Mouse (Mus musculus) midbrain, embryonic 11.5 days (tissue): ENCODE measurements around the gene Rilpl1. TPM values are rescaled to one million over a fixed set of nuclear protein-coding genes. Genes with fewer than 3 reads are reported as not detected.

ENCODE experiments used
- ATAC-seq: fragments of 200-750 bp; cut with Nextera tagmentation; 2 replicates; pipeline ENCODE4 v1.8.0; 2017; ENCODE audit warnings: moderate TSS enrichment, moderate library complexity; ENCODE audit not compliant: low FRiP score
- DNase-seq: peaks from one replicate; pipeline ENCODE4 v3.0.0; 2015; ENCODE audit warnings: low spot score; ENCODE audit errors: missing footprints
- H3K27ac ChIP-seq: fragments of 300-500 bp; sonication (generic); 2 replicates; pipeline ENCODE4 v1.5.1; 2014; ENCODE audit warnings: low read depth, low read length
- H3K27me3 ChIP-seq: fragments of 300-500 bp; sonication (generic); 2 replicates; pipeline ENCODE4 v1.6.1; 2014; ENCODE audit warnings: mild to moderate bottlenecking, low read length, moderate library complexity, mixed read lengths; ENCODE audit not compliant: control insufficient read depth, insufficient read depth
- H3K36me3 ChIP-seq: fragments of 300-500 bp; sonication (generic); 2 replicates; pipeline ENCODE4 v1.6.1; 2014; ENCODE audit warnings: mild to moderate bottlenecking, low read length, moderate library complexity, mixed read lengths; ENCODE audit not compliant: control insufficient read depth, insufficient read depth
- H3K4me1 ChIP-seq: fragments of 300-500 bp; sonication (generic); 2 replicates; pipeline ENCODE4 v1.6.1; 2014; ENCODE audit warnings: low read length; ENCODE audit not compliant: control insufficient read depth, insufficient read depth
- H3K4me2 ChIP-seq: fragments of 300-500 bp; sonication (generic); 2 replicates; pipeline ENCODE4 v1.6.1; 2014; ENCODE audit warnings: mild to moderate bottlenecking, moderate library complexity
- H3K4me3 ChIP-seq: fragments of 300-500 bp; sonication (generic); 2 replicates; pipeline ENCODE4 v1.5.1; 2014; ENCODE audit warnings: low read depth, low read length
- H3K9ac ChIP-seq: fragments of 300-500 bp; sonication (generic); 2 replicates; pipeline ENCODE4 v1.6.1; 2014; ENCODE audit warnings: low read length
- H3K9me3 ChIP-seq: fragments of 300-500 bp; sonication (generic); 2 replicates; pipeline ENCODE4 v1.6.1; 2016; ENCODE audit warnings: low read length; ENCODE audit not compliant: control insufficient read depth
- whole genome bisulfite sequencing: fragments of 180-500 bp; shearing (Covaris S2); extraction: QIAGEN DNeasy Blood & Tissue Kit; methylation state at CpG from one replicate; pipeline ENCODE4 v1.1.7; 2014; 5-methylcytosine and 5-hydroxymethylcytosine counted together
- polyA plus RNA-seq: library from polyadenylated mRNA; unstranded; fragments of >200 nt; fragmentation: Nextera tagmentation; extraction: Ambion mirVana; gene quantifications from 2 replicates; pipeline ENCODE4 v1.2.1, GENCODE M21; 2014

Rilpl1 gene
- polyA plus RNA-seq, 1 experiment from 2014 or later = 21.7 TPM

DNA sequence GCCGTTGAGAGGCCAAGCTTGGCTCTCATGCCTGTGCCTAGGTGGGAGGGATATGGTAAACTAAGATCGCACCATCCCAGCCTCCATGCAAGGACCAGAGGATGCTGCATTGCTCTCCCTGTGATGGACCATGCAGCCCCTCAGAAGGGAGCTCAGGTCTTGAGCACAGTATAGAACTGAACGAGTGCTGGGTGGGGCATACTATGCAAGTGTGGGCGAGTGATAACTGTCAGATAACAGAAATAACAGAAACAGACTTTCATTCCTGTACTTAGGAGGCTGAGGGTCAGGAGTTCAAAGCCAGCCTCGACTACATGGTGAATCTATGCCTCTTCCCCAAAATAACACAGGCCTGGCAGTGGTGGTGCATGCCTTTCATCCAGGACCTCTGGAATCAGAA lies 3.8 kb upstream of the Rilpl1 start:
- Histone ChIP-seq H3K27ac (no peak overlapping the region), H3K27me3 (no peaks in the 10 kb centered on the region), H3K4me3 (no peak overlapping the region), H3K9me3 (no peaks in the 10 kb centered on the region), H3K4me2 (no peak overlapping the region), H3K4me1 (peaks cover 12% of the 10 kb centered on the region), H3K36me3 (no peaks in the 10 kb centered on the region), H3K9ac (no peak overlapping the region)
- 73% methylated on average over 5 of the region's 5 CpGs for WGBS
- no peak for DNase-seq
- no peak for ATAC-seq

- Histone ChIP-seq H3K4me3 (no peak overlapping the region), H3K27ac (no peak overlapping the region), H3K9me3 (no peaks in the 10 kb centered on the region), H3K9ac (no peak overlapping the region), H3K36me3 (no peaks in the 10 kb centered on the region), H3K27me3 (no peaks in the 10 kb centered on the region), H3K4me2 (no peak overlapping the region), H3K4me1 (peaks cover 30% of the 10 kb centered on the region)
- DNase-seq = no peak
- no peak for ATAC-seq
- 37% methylated on average over 7 of the region's 7 CpGs for WGBS
Observed at GRCm38 (mm10) chr5:124532451-124532850, 1.3 kb upstream of the Rilpl1 start.

DNA sequence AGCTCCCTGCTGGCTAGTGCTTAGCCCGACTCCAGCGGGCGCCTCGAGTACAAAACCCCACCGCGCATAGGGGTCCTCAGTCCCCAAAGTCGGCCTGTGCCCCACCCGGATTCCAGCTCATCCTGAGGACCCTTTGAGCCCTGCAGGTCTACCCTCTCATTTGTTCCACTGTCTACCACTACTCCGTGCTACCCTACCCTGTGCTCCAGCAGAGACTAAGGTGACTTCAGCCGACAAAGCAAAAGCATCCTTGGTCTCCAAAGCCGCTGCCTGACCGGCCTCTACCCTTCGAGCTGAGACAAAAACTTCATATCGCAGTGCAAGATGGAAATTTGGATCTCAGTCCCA lies 366 bp upstream of the Rilpl1 start:
- H3K9me3 ChIP-seq = no peaks in the 10 kb centered on the region
- H3K27me3 ChIP-seq = no peaks in the 10 kb centered on the region
- H3K27ac ChIP-seq = peak overlapping the region; percentile 57
- H3K4me1 ChIP-seq = peaks cover 27% of the 10 kb centered on the region
- ATAC-seq (no peak; the same call in 1 of the 2 replicates), DNase-seq (no peak)
- peak overlapping the region; percentile 61 for H3K4me2 ChIP-seq
- peak overlapping the region; percentile 74 for H3K9ac ChIP-seq
- no peaks in the 10 kb centered on the region for H3K36me3 ChIP-seq
- peak overlapping the region; percentile 71 for H3K4me3 ChIP-seq
- 11% methylated on average over 14 of the region's 14 CpGs for WGBS

DNA sequence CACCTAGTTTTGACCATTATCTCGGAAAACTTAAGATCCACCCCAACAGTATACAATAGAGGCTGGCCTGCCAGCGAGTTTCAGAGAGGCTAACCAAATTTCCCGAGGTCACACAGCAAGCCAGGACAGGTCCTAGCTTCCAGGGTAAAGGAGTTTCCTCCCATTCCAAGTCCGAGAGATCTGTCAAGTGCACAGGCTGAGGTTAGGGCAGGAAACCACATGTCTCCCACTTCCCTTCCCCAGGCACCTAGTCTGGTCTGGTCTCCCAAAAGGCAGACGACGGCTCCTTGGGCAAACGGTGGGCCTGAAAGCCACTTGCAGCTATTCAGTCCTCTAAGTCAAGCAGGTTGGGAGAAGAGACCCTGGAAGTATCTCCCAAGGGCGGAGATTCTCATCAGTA lies 1.5 kb downstream of the Rilpl1 start:
- whole genome bisulfite sequencing = 66% methylated on average over 8 of the region's 8 CpGs
- Histone ChIP-seq H3K4me3 (peak overlapping the region; percentile 71; the same call in 1 of the 2 replicates), H3K36me3 (no peaks in the 10 kb centered on the region), H3K9ac (peak overlapping the region; percentile 74), H3K27me3 (no peaks in the 10 kb centered on the region), H3K4me2 (peak overlapping the region; percentile 61), H3K27ac (no peak overlapping the region), H3K9me3 (no peaks in the 10 kb centered on the region), H3K4me1 (peaks cover 26% of the 10 kb centered on the region)
- ATAC-seq = no peak
- no peak for DNase-seq

DNA sequence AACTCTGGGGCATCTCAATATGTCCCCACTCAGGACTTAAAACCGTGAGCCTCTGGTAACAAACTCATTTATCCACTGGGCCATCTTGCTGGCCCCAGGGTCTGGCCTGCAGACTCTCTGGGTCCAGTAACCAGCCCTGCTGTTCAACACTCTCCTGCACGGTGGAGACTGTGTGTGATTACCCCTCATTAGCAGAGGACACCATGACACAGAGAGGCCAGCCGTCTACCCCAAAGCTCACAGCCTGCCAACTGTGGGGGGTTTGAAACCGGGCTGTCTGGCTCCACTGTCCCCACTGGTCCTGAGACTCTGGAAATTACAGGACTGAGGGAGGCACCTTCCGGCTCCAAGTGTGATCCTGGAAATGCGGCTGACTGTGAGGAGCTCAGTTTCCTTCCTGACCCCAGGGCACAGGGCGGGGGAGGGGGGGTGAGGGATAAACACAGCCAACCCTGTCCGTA lies 2.0 kb downstream of the Rilpl1 start:
- H3K4me1 ChIP-seq = peaks cover 26% of the 10 kb centered on the region
- H3K9me3 ChIP-seq = no peaks in the 10 kb centered on the region
- peak overlapping the region; percentile 4; the same call in 1 of the 2 replicates for H3K4me3 ChIP-seq
- ATAC-seq = no peak
- peak overlapping the region; percentile 32 for H3K4me2 ChIP-seq
- H3K36me3 ChIP-seq = no peaks in the 10 kb centered on the region
- H3K27me3 ChIP-seq = no peaks in the 10 kb centered on the region
- H3K27ac ChIP-seq = no peak overlapping the region
- DNase-seq = no peak
- peak overlapping the region; percentile 30; the same call in 1 of the 2 replicates for H3K9ac ChIP-seq
- 49% methylated on average over 8 of the region's 8 CpGs for WGBS

DNA sequence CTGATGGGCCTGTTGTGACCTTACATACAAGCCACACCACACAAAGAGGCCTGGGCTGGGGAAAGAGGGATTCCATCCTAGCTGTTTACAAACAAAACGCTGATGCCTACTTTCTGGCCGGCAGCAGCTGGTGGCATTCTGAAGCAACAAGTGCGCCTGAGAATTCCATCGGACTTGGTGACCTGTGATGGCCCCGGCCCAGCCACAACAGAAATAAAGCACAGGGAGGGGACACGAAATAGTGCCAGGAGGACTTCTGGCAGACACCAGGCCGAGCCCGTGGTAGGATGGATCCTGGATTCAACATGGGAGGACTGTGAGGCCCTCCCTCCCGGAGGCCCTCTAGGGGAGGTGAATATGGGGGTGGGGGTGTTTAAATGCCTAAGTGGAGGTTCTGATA lies 2.4 kb downstream of the Rilpl1 start:
- Histone ChIP-seq H3K4me2 (peak overlapping the region; percentile 32), H3K27ac (no peak overlapping the region), H3K36me3 (no peaks in the 10 kb centered on the region), H3K9ac (peak overlapping the region; percentile 44), H3K4me1 (peaks cover 26% of the 10 kb centered on the region), H3K4me3 (no peak overlapping the region), H3K27me3 (no peaks in the 10 kb centered on the region), H3K9me3 (no peaks in the 10 kb centered on the region)
- ATAC-seq = no peak
- WGBS = 56% methylated on average over 9 of the region's 9 CpGs
- DNase-seq = no peak

DNA sequence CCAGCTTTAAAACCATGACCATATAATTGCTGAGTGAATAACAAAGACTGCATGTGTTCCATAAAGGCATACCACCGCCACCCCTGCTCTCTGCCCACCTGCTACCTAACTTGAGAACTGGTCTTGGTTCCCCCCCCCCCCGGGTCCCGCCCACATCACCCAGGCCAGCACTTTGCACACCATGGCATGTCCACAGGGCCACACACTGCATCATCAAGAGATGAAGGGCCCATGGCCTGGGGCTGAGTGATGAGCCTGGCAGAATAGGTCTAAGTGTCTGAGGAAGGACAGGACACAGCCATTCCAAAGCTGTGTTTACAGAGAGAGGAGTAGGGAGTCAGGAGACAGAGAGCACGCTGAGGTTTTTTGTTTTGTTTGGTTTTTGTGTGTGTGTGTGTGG lies 2.8 kb downstream of the Rilpl1 start:
- peaks cover 26% of the 10 kb centered on the region for H3K4me1 ChIP-seq
- no peak overlapping the region for H3K4me3 ChIP-seq
- no peak overlapping the region; the same call in none of the 2 replicates for H3K9ac ChIP-seq

GRCm38 (mm10) chr5:124524943-124525342 lies 6.2 kb downstream of the Rilpl1 start:
- Histone ChIP-seq H3K4me1 (peaks cover 17% of the 10 kb centered on the region), H3K36me3 (no peaks in the 10 kb centered on the region), H3K4me3 (no peak overlapping the region), H3K27me3 (no peaks in the 10 kb centered on the region), H3K4me2 (no peak overlapping the region), H3K9ac (no peak overlapping the region), H3K27ac (no peak overlapping the region), H3K9me3 (no peaks in the 10 kb centered on the region)
- ATAC-seq (no peak), DNase-seq (no peak)
- 91% methylated on average over 5 of the region's 5 CpGs for WGBS

More for the DNA sequence above, 2.8 kb downstream of the Rilpl1 start:
- ATAC-seq (no peak), DNase-seq (no peak)
- H3K27ac ChIP-seq = no peak overlapping the region
- WGBS = 77% methylated on average over 4 of the region's 4 CpGs
- no peak overlapping the region; the same call in 1 of the 2 replicates for H3K4me2 ChIP-seq
- no peaks in the 10 kb centered on the region for H3K9me3 ChIP-seq
- no peaks in the 10 kb centered on the region for H3K27me3 ChIP-seq
- no peaks in the 10 kb centered on the region for H3K36me3 ChIP-seq

GRCm38 (mm10) chr5:124523032-124523431 lies 8.2 kb downstream of the Rilpl1 start:
- WGBS = 95% methylated on average over 8 of the region's 8 CpGs
- DNase-seq (no peak), ATAC-seq (no peak)
- Histone ChIP-seq H3K4me3 (no peak overlapping the region), H3K9ac (no peak overlapping the region), H3K27me3 (no peaks in the 10 kb centered on the region), H3K9me3 (no peaks in the 10 kb centered on the region), H3K36me3 (no peaks in the 10 kb centered on the region), H3K4me1 (no peaks in the 10 kb centered on the region), H3K27ac (no peak overlapping the region), H3K4me2 (no peak overlapping the region)
